Mouse (Mus musculus) heart, postnatal 0 days (tissue): ENCODE results near the gene Agtrap.

Experiments used
- CTCF ChIP-seq: IDR thresholded peaks from 2 replicates; pipeline ENCODE4 v1.5.1; 2016; ENCODE audit warnings: antibody characterized with exemption, control low read depth, low read depth
- EP300 ChIP-seq: IDR thresholded peaks from 2 replicates; pipeline ENCODE4 v1.6.1; 2016; ENCODE audit warnings: antibody characterized with exemption, low read depth

DNA sequence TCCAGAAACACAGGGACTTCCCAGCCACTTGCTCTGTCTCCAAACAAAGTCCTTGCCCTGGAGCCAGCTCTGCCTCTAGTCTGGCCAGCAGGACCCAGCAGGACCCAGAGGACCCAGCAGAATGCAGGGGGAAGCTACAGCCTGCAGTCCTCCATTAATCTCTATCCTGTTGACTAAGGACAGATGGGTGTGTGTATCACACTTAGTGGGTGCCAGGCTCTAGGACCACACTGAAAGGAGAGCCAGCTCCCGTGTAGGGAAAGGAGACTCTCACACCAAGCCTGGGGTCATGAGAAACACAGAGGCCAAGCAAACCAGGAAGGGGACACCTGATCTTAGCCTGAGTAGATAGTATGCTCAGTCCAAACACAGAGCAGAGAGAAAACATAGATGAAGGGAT lies 40.4 kb upstream of the Agtrap start:
- TF ChIP-seq CTCF (no peak), EP300 (no peak)
